Mouse (Mus musculus) fat pad, adult 2 months (tissue): ENCODE results near the gene Bud13.
"Not testable (repeated sequence)": the region's sequence is repeated elsewhere in the genome, so short reads cannot be mapped to it uniquely, and the experiment has no call there.

ENCODE experiments used
- DNase-seq: peaks from one replicate; pipeline ENCODE4 v3.0.0-alpha.2; 2011; ENCODE audit warnings: low read depth, low spot score; ENCODE audit errors: extremely low read depth

Gene Bud13

DNA sequence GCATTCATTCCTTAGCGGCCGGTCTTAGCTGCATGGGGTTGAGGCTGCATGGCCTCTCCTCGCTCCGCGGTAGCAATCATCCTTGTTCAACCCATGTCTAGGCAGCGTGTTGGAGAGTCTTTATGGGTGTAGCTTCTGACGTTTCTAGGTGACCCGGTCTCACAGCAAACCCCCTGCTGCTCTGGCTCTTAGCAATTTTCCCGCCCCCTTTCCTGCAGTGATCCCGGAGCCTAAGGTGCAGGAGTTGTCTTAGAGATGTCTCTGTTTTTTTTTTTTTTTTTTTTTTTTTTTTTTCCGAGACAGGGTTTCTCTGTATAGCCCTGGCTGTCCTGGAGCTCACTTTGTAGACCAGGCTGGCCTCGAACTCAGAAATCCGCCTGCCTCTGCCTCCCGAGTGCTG, 53.5 kb downstream of the Bud13 start:
- DNase-seq: not testable (repeated sequence)

DNA sequence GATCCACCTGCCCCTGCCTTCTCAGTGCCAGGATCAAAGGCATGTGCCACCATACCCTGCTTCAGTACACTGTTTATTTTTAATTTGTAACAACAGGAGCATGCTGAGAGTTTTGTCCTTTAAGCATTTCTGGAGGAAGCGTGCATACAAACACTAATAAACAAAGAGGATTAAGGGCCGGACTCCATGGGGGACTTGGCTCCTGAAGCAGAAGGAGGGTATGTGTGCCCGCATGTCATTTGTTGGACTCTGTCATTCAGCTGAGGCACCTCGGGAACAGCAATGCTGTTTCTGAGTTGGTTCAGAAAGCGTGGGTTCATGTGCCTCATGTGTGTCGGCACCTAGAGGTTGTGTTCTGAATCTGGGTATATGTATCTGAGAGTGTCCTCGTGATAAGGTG, 54.5 kb downstream of the Bud13 start:
- DNase-seq: no peak

DNA sequence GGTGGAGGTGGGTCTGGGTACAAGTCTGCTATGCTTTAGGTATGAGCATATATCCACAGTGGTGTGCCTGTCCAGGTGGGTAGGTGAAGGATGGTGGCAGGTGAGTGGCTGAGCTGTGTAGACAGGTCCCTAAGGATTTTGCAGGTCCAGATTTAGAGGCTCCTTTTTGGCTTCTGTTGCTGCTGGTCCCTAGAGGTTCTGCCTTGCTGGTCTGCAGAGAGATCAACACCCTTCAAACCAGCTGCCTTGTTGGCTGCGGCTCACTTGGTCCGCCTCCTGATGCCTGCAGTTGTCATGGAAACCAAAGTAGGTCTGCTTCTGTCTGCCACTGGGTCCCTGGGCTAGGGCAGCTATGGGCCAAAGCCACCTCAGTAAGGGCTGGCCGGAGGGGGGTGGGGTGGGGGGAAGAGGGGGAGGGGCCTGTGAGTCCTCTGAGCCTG, 55.1 kb downstream of the Bud13 start:
- no peak for DNase-seq

DNA sequence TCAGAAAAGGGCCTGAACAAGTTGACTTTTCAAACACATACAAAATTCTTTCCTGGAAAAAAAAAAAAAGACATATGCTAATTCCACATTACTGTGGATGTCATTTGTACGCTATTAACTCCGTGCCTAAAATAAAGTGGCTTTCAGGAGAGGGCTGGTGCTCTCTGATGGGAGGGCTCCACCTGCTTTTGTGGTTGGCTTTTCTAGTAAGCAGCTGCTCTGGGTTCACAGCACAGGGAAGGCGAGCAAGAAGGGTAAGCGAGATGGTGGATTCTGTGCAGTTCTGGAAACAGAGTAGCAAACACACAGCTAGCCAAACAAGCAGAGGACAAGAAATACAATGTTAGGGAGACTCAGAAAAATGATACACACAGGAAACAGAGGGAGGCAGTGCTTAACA, 55.6 kb downstream of the Bud13 start:
- no peak for DNase-seq

DNA sequence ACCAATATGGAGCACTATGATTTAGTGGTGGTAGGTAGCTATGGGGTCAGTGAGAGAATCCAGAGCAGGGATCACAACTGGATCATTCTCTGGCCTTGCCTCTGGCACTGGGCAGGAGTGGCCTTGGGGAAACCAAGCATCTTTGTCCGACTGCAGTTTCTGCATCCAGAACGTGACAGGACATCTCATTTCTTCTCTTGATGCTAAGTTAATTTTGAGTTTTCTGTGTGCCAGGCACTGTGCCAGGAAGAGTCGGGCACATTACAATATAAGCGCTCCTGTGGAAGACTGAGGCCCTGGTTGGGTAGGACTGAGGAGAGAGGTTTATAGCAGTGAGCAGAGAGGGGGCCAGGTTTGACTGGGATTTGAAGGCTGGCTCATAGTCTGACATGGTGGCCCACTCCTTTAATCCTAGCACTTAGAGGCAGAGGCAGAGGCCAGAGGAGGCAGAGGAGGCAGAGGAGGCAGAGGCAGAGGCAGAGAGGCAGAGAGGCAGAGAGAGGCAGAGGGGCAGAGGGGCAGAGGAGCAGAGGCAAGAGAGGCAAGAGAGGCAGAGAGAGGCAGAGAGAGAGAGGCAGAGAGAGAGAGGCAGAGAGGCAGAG, 56.3 kb downstream of the Bud13 start:
- DNase-seq: no peak

DNA sequence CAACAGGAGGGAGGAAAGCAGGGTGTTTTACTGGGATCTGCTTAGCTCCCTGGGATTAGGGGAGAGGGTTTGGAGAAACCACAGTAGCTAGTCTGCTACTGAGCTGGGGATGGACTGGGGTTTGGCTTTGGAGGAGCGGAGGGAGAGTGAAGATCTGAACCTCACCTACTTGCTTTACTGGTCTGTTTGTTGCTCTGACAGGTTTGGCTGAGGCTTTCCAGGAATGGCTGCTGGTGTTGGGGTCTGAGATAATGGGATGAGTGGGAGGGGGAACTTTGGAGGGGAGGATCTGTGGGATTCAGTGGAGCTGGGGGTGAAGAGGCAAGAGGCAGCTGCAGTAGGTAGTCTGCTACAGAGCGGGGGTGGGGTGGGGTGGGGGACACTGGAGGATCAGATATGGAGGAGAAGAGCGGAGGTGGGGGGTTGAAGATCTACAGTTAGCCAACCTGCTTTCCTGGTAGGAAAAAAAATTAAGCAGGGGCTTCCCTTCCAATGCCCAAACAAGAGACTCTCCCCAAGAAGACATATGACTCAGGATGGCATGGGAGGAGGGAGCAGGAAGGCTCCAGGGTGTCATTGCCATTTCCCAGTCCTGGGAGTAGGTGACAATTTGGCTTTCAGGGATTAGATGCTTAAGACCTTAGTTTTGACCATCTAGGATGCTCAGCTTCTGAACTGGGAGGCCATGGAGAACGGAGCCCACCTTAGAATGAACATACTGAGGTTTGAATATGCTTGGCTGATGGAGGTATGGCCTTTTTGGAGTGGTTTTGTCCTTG, 63.3 kb downstream of the Bud13 start:
- no peak for DNase-seq
